Mouse (Mus musculus) adrenal gland, adult 18-20 months (tissue): ENCODE data around the gene Tff3. TPM values are rescaled to one million over a fixed set of nuclear protein-coding genes. Genes with fewer than 3 reads are reported as not detected.

Experiments
- DNase-seq, 2 experiments: peaks; one replicate each; pipeline ENCODE4 v3.0.0; 2021 to 2022; ENCODE audit warnings: low spot score in 2 of 2
- long read RNA-seq, 2 experiments: library from polyadenylated mRNA; stranded (forward); transcript quantifications; one replicate each; pipeline ENCODE4 v2.0.0; 2021
- total RNA-seq, 2 experiments: library from RNA; stranded (reverse); gene quantifications; 1 replicate in 1 of 2; 2 replicates in 1 of 2; pipeline ENCODE4 v1.2.3; 2021

Gene Tff3
- not detected for total RNA-seq
- long read RNA-seq, experiment 1 = 0 reads
- long read RNA-seq, experiment 2 = 0 reads

GRCm38 (mm10) chr17:31129452-31129851 is at the start of gene Tff3:
Gene Tff3, minus strand, starts transcription at chr17:31129646.
- DNase-seq = no peak

- DNase-seq = no peak
Observed at GRCm38 (mm10) chr17:31176321-31176720, 46.9 kb upstream of the Tff3 start.

GRCm38 (mm10) chr17:31169796-31170195 is 40.4 kb upstream of the Tff3 start:
- DNase-seq = no peak

GRCm38 (mm10) chr17:31165127-31165526 is 35.7 kb upstream of the Tff3 start, which contains the start of gene Tff1:
Gene Tff1, minus strand, starts transcription at chr17:31165277.
- DNase-seq = no peak

- no peak for DNase-seq
Observed at GRCm38 (mm10) chr17:31163821-31164220, 34.4 kb upstream of the Tff3 start.

GRCm38 (mm10) chr17:31162607-31163006 is 33.2 kb upstream of the Tff3 start:
- no peak for DNase-seq

GRCm38 (mm10) chr17:31160291-31160690 is 30.8 kb upstream of the Tff3 start:
- no peak for DNase-seq

GRCm38 (mm10) chr17:31157921-31158320 is 28.5 kb upstream of the Tff3 start:
- no peak for DNase-seq

- no peak for DNase-seq
Observed at GRCm38 (mm10) chr17:31153785-31154184, 24.3 kb upstream of the Tff3 start.

- DNase-seq = no peak
Observed at GRCm38 (mm10) chr17:31152966-31153499, 23.6 kb upstream of the Tff3 start.

- DNase-seq = no peak
Observed at GRCm38 (mm10) chr17:31152512-31152911, 23.1 kb upstream of the Tff3 start.

- DNase-seq = no peak
Observed at GRCm38 (mm10) chr17:31145998-31146397, 16.6 kb upstream of the Tff3 start.

- DNase-seq = no peak
Observed at GRCm38 (mm10) chr17:31144040-31145037, 14.9 kb upstream of the Tff3 start, which contains the start of gene Tff2. Gene Tff2, minus strand, starts transcription at chr17:31144282.

- peak in 1 of 2 experiments; percentile 12 for DNase-seq
Observed at GRCm38 (mm10) chr17:31142116-31142515, 12.7 kb upstream of the Tff3 start.

GRCm38 (mm10) chr17:31138398-31138797 is 9.0 kb upstream of the Tff3 start:
- peak; percentile 44 to 49 for DNase-seq

GRCm38 (mm10) chr17:31136821-31137220 is 7.4 kb upstream of the Tff3 start:
- DNase-seq = no peak

GRCm38 (mm10) chr17:31136291-31136690 is 6.8 kb upstream of the Tff3 start:
- no peak for DNase-seq

GRCm38 (mm10) chr17:31134913-31135312 is 5.5 kb upstream of the Tff3 start:
- no peak for DNase-seq

- DNase-seq = no peak
Observed at GRCm38 (mm10) chr17:31133776-31134175, 4.3 kb upstream of the Tff3 start.

- no peak for DNase-seq
Observed at GRCm38 (mm10) chr17:31131269-31131821, 1.9 kb upstream of the Tff3 start.

- DNase-seq = no peak
Observed at GRCm38 (mm10) chr17:31128708-31129318, 633 bp downstream of the Tff3 start.
